Mouse (Mus musculus) lung, postnatal 0 days (tissue): Measurements from ENCODE around the gene Abtb2. TPM values are rescaled to one million over a fixed set of nuclear protein-coding genes. Genes with fewer than 3 reads are reported as not detected.

Experiments used
- ATAC-seq: fragments of 200-750 bp; cut with Nextera tagmentation; 2 replicates; pipeline ENCODE4 v1.8.0; 2017; ENCODE audit warnings: moderate library complexity
- DNase-seq: peaks from one replicate; pipeline ENCODE4 v3.0.0-alpha.2; 2016; ENCODE audit warnings: low spot score
- H3K27ac ChIP-seq: fragments of 300-500 bp; sonication (generic); 2 replicates; pipeline ENCODE4 v1.5.1; 2014; ENCODE audit warnings: antibody characterized with exemption, mild to moderate bottlenecking, low read length, mixed read lengths
- H3K27me3 ChIP-seq: fragments of 300-500 bp; sonication (generic); replicated peaks from 2 replicates; pipeline ENCODE4 v1.6.1; 2014; ENCODE audit warnings: low read length, mixed read lengths; ENCODE audit not compliant: insufficient read depth
- H3K36me3 ChIP-seq: fragments of 300-500 bp; sonication (generic); 2 replicates; pipeline ENCODE4 v1.6.1; 2014; ENCODE audit warnings: low read length, mixed read lengths; ENCODE audit not compliant: insufficient read depth
- H3K4me1 ChIP-seq: fragments of 300-500 bp; sonication (generic); 2 replicates; pipeline ENCODE4 v1.6.1; 2014; ENCODE audit warnings: antibody characterized with exemption, low read depth, low read length, mixed read lengths; ENCODE audit not compliant: insufficient read depth
- H3K4me2 ChIP-seq: fragments of 300-500 bp; sonication (generic); replicated peaks from 2 replicates; pipeline ENCODE4 v1.6.1; 2014; ENCODE audit warnings: low read depth, mild to moderate bottlenecking, low read length, moderate library complexity, mixed read lengths
- H3K4me3 ChIP-seq: fragments of 300-500 bp; sonication (generic); 2 replicates; pipeline ENCODE4 v1.5.1; 2014; ENCODE audit warnings: low read depth, low read length
- H3K9ac ChIP-seq: fragments of 300-500 bp; sonication (generic); replicated peaks from 2 replicates; pipeline ENCODE4 v1.6.1; 2014; ENCODE audit warnings: low read depth, mild to moderate bottlenecking
- H3K9me3 ChIP-seq: fragments of 300-500 bp; sonication (generic); 2 replicates; pipeline ENCODE4 v1.6.1; 2016; ENCODE audit warnings: low read length, mixed read lengths
- CTCF ChIP-seq: IDR thresholded peaks from 2 replicates; pipeline ENCODE4 v1.5.1; 2016; ENCODE audit warnings: antibody characterized with exemption, mild to moderate bottlenecking
- EP300 ChIP-seq: IDR thresholded peaks from 2 replicates; pipeline ENCODE4 v1.6.1; 2016; ENCODE audit warnings: antibody characterized with exemption, mild to moderate bottlenecking, control low read depth
- WGBS: fragments of 180-500 bp; shearing (Covaris S2); extraction: QIAGEN DNeasy Blood & Tissue Kit; methylation state at CpG from one replicate; pipeline ENCODE4 v1.1.7; 2014; 5-methylcytosine and 5-hydroxymethylcytosine counted together
- polyA plus RNA-seq: library from polyadenylated mRNA; unstranded; fragments of >200 nt; fragmentation: Nextera tagmentation; extraction: Ambion mirVana; gene quantifications from 2 replicates; pipeline ENCODE4 v1.2.1, GENCODE M21; 2015

Gene Abtb2
- polyA plus RNA-seq, 1 experiment from 2014 or later = 3.6 TPM

DNA sequence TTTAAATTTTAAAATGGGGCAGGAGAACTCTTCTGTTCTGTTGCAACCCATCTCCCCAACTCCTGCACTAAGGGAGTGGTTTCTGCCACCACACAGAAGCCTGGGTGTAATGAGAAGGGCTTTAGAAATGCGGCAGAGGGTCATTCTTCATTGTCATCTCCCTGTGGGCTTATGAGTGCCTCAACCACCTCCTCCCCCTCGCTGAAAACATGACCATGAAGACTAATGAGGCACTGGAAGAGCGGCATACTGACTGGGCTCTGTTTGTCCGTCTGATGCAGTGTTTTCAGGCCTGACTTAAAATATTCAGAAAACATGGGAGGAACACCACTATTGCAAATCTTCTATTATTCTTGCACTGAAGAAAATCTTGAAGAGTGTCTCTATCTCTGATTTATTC, 56.8 kb downstream of the Abtb2 start:
- TF ChIP-seq EP300 (no peak), CTCF (no peak)
- H3K27ac ChIP-seq = no peak overlapping the region
- no peaks in the 10 kb centered on the region for H3K36me3 ChIP-seq
- H3K9ac ChIP-seq = no peak overlapping the region
- no peaks in the 10 kb centered on the region for H3K27me3 ChIP-seq
- ATAC-seq (no peak), DNase-seq (no peak)
- H3K4me1 ChIP-seq = no peaks in the 10 kb centered on the region
- H3K4me3 ChIP-seq = no peak overlapping the region
- 59% methylated on average over 4 of the region's 4 CpGs for WGBS
- no peaks in the 10 kb centered on the region for H3K9me3 ChIP-seq
- H3K4me2 ChIP-seq = no peak overlapping the region

DNA sequence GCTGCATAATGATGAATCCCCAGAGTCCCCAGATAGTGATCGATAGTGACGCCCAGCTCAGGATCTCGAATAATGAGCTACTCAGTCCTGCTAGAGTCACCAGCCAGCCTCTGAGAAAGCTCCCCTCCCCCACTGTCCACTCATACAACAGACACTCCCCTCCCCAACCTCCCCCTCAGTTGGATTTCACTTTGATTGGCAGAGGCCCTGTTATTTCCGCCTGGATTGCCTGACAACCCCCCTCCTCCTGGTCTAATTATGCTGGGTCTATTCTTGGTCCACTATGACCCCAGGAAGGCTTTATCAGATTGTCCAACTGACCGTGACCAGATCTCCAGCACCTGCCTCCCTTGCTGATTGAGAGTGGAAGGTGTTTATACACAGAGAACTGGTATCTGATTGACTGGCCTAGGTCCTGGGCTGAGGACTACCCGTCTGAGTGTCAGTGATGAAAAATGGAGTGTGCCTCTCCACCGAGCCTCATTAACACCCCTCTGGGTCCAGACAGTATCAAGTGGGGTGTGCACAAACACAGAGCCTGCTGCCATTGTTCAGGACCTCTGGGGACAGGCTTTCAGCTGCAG, 59.3 kb downstream of the Abtb2 start:
- H3K36me3 ChIP-seq = no peaks in the 10 kb centered on the region
- no peak overlapping the region for H3K27ac ChIP-seq
- no peaks in the 10 kb centered on the region for H3K4me1 ChIP-seq
- ATAC-seq (peak; percentile 12; the same call in 1 of the 2 replicates), DNase-seq (peak; percentile 11)
- no peak overlapping the region for H3K4me2 ChIP-seq
- no peak for TF ChIP-seq EP300
- no peak for TF ChIP-seq CTCF
- H3K4me3 ChIP-seq = no peak overlapping the region
- 21% methylated on average over 7 of the region's 7 CpGs for WGBS
- no peak overlapping the region for H3K9ac ChIP-seq
- H3K9me3 ChIP-seq = no peaks in the 10 kb centered on the region
- H3K27me3 ChIP-seq = no peaks in the 10 kb centered on the region

DNA sequence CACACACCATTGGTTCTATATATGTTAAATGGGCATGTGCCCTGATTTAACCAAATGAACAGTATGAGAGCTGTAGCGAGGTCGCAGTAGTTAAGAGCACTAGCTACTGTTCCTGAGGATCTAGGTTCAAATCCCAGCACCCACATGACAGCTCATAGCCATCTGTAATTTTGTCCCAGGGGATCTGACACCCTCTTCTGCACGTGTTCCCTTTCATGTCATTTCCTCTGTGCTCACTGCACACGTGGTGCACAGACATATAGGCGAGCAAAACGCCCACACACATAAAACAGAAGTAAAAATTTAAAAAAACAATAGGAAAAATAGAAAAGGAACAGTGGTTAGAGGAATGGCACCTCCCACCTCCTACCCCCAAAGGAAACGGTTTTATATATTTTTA, 61.0 kb downstream of the Abtb2 start:
- H3K27me3 ChIP-seq = no peaks in the 10 kb centered on the region
- 73% methylated on average over 7 of the region's 7 CpGs for WGBS
- H3K27ac ChIP-seq = no peak overlapping the region
- H3K4me3 ChIP-seq = no peak overlapping the region
- no peak for TF ChIP-seq CTCF
- no peak for TF ChIP-seq EP300
- H3K9ac ChIP-seq = no peak overlapping the region
- no peaks in the 10 kb centered on the region for H3K9me3 ChIP-seq
- no peak overlapping the region for H3K4me2 ChIP-seq
- H3K4me1 ChIP-seq = no peaks in the 10 kb centered on the region
- DNase-seq (no peak), ATAC-seq (no peak)
- no peaks in the 10 kb centered on the region for H3K36me3 ChIP-seq

DNA sequence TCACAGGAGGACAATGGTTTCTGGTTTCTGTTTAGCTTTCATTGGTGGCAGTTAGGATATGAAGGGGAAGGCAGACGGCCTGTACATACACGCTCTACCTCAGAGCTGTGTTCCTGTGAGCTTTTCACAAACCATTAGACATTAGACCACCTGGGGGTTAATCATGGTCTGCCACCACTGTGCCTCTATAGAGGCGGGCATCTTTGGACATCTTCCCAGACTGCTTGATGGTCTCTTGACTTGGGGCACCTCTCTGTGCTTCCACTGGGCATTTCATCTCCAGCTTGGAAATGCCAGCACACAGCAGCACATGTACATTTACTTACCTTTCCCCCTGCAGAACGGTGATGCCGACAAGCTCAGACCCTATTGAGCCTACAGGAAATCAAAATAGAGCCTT, 63.8 kb downstream of the Abtb2 start:
- 62% methylated on average over 5 of the region's 5 CpGs for WGBS
- no peak for DNase-seq
- H3K9ac ChIP-seq = no peak overlapping the region
- no peaks in the 10 kb centered on the region for H3K9me3 ChIP-seq
- TF ChIP-seq EP300 = no peak
- TF ChIP-seq CTCF = no peak
- H3K4me3 ChIP-seq = no peak overlapping the region
- no peak overlapping the region for H3K27ac ChIP-seq
- no peaks in the 10 kb centered on the region; the same call in 1 of the 2 replicates for H3K4me1 ChIP-seq
- H3K27me3 ChIP-seq = no peaks in the 10 kb centered on the region
- ATAC-seq = no peak
- no peaks in the 10 kb centered on the region for H3K36me3 ChIP-seq
- no peak overlapping the region for H3K4me2 ChIP-seq

DNA sequence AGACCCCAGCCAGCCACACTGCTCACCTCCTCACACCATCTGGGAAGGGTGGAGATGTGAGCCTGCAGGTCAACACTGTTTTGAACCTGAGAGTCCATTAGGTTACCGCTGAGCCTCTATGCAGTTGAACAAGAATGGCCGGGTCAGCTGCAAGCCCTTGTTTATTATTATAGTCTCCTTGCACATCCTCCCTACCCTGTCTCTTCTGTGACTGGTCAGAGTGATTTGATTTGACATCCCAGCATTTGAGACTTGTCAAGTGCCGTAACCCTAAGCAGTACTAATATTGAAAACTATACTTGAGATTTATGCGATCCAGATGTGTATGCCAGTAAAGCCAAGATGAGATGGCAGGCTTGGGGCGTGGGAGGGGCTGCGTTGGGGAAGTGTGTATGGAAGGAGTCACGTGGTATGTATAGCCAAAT, 65.2 kb downstream of the Abtb2 start:
- no peak overlapping the region for H3K9ac ChIP-seq
- no peaks in the 10 kb centered on the region; the same call in 1 of the 2 replicates for H3K4me1 ChIP-seq
- H3K36me3 ChIP-seq = no peaks in the 10 kb centered on the region
- no peak overlapping the region for H3K4me2 ChIP-seq
- TF ChIP-seq CTCF (no peak), EP300 (no peak)
- DNase-seq = no peak
- no peak overlapping the region for H3K27ac ChIP-seq
- no peaks in the 10 kb centered on the region for H3K9me3 ChIP-seq
- whole genome bisulfite sequencing = 39% methylated on average over 7 of the region's 7 CpGs
- no peaks in the 10 kb centered on the region for H3K27me3 ChIP-seq
- H3K4me3 ChIP-seq = no peak overlapping the region
- ATAC-seq = peak; percentile 28; the same call in 1 of the 2 replicates

DNA sequence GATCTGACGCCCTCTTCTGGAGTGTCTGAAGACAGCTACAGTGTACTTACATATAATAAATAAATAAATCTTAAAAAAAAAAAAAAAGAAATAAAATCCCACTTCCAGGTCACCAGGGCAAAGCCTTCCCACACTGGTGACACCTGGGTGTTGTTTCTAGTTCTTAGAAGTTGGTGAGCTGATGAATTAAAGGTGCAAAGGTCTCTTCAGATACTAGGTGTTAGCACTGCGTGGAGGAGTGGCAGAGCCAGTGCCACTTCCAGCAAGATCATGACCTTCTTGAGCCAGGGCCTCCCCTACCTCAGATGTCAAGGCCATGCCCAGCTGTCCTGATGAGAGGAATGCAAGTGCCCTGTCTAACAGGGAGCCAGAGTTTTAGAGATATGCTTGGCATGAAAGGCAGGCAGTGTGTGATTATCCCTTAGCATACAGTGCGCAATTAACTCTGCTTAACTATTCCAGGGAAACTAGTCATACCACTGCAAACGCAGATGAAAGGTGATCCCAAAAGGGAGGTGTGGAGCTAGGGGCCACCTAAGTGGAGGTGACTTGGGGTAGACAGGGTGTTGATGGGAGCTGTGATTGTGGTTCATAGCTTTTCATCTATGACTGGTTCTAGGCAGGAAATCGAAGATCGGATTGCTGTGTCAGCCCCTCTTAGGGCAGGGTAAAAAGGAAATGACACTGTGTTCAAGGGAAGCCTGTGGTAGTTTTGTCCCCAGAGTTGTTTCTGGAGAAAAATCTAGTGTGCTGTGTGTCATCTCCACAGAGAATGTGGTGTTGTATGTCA, 66.2 kb downstream of the Abtb2 start:
- TF ChIP-seq CTCF = no peak
- TF ChIP-seq EP300 = no peak
- Histone ChIP-seq H3K9ac (no peak overlapping the region), H3K4me2 (no peak overlapping the region), H3K9me3 (no peaks in the 10 kb centered on the region), H3K36me3 (no peaks in the 10 kb centered on the region), H3K27me3 (no peaks in the 10 kb centered on the region), H3K4me3 (no peak overlapping the region), H3K4me1 (no peaks in the 10 kb centered on the region; the same call in 1 of the 2 replicates), H3K27ac (no peak overlapping the region)
- 57% methylated on average over 6 of the region's 6 CpGs for WGBS
- DNase-seq (no peak), ATAC-seq (peak; percentile 48)
